Mouse (Mus musculus): ENCODE results near the gene Zmym2.
"Not testable (repeated sequence)": the region's sequence is repeated elsewhere in the genome, so short reads cannot be mapped to it uniquely, and the experiment has no call there.

Gene Zmym2

DNA sequence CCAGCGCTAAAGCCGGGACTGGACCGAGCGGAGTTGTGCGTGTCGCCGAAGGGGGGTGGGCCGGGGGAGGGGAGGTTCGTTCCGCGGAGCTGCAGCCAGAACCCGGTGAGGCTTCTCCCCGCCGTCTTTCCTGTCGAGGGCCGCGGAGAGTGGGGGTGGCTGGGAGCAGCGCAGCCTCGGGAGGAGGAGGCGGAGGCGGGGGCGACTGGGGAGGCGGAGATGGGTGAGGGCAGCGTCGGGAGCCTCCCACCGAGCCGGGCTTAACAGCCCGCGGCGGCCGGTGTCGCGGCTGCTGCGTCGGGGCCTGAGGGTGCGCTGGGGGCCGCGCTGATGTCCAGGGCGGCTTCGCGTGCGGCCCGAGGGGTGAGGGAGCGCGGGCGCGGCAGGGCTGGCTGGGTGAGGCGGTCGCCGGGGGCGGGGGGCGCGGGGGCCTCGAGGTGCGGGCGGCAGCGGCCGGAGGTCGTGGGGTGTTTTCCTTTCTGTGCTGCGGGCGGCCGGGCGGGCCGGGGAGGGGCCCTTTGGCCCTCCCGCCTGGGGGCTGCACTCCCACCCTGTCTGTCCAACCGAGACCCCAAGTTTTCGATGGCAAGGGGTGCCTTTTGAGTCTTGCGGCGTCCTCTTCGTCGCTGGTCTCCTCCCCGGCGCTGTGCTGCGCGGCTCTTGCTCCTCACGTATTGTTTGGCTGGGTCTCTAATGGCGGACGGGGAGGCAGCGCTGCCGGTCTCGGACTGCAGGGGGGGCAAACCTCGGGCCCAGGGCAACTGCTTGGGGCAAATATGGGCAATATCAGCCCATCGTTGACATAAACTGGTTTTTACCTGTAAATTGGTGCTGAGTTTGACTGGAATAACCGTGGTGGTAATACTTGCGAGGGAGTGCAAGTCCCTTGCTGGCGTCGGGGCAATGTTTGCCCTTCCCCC is at the start of gene Zmym2:
Gene Zmym2 (plus strand): TSS at position 60 of the 920 bp plus-strand sequence.
- peak; percentile 73 for DNase-seq (ENCODE audit: low spot score)

- DNase-seq (ENCODE audit: low spot score): no peak
Observed at GRCm38 (mm10) chr14:56844033-56844432, 42.4 kb upstream of the Zmym2 start.

DNA sequence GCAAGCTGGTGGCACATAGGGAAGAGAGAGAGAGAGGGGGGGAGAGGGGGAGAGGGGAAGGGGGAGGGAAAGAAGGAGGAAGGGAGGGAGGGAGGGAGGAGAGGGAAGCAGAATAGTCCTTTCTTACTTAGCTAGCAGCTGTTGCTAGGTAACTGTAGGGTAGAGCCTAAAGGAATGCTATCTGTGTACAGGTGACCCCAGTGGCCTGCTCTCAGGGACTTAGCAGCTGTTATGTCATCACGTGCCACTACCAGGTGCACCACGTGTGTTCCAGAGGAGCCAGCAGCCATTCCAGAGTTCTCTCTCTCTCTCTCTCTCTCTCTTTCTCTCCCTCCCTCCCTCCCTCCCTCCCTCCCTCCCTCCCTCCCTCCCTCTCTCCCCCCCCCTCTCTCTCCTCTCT is 41.9 kb upstream of the Zmym2 start:
- DNase-seq (ENCODE audit: low spot score): no peak

DNA sequence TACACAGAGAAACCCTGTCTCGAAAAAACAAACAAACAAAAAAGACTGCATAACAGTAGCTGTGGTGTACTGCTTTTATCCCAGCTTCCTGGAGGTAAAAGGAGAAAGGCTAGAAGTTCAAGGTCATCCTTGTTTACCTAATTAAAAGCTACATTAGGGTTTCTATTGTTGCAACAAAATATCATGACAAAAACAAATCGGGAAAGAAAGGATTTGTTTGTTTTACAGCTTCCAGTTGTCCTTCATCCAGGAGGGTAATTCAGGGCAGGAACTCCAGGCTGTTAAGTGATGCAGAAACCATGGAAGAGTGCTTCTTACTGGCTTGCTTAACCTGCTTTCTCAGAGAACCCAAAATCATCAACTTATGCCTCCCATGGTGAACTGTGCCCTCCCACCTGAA is 38.1 kb upstream of the Zmym2 start:
- DNase-seq (ENCODE audit: low spot score): no peak

DNA sequence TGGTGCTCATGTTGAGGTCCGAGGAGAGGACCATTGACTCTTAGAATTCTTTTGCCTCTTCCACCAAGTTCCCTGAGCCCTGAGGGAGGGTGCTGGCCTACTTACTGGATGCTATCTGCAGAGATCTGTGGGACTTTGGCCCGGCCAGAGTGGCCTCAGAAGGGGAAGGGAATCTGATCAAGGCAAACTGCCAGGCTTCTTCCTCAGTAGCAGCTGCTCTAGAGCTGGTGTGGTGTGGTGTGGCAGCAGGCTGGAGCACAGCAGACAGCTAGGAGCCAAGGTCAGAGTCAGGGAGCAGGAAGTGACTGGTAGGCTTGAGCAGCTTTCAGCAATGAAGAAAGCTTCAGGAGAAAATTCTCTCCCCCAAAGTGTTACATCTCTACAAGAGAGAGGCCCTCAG is 36.8 kb upstream of the Zmym2 start:
- DNase-seq (ENCODE audit: low spot score): no peak

DNA sequence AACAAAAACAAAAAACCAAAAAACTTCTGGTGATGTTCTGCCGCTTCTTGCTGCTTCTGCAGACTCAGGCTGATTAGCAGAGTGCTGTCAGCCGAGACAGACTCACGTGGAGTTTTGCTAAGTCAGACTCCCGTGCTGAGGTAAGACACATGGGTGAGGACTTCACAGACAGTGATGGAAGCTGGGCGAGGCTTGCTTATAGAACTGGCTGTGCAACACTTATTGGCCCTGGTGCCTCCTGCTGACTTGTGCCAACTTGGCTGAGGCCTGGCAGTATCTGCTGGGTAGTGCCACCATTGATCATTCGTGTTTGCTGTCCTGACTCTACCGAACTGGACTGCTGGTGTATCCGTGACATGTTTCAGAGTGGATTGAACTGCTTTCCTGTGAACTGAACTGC is 22.4 kb upstream of the Zmym2 start:
- DNase-seq (ENCODE audit: low spot score): no peak

DNA sequence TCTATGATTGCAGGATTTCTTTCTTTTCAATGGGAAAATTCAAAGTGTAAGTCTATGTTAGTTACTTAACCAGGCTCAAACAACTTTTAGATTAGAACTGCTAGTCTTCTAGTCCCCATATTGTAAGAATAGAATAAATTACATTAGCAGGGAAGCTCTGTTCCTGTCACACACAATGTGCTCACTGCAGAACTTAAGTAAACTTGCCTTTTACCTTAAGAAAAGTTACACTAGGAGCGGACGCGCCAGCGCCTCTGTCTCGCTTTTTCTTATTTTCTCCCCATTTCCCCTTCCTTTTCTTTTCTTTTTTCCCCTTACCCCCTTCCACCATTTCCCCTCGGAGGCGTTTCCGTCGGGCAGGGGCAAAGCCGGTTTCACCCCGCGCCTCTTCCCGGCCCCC is 21.8 kb upstream of the Zmym2 start:
- no peak for DNase-seq (ENCODE audit: low spot score)

- DNase-seq (ENCODE audit: low spot score): not testable (repeated sequence)
Observed at GRCm38 (mm10) chr14:56865112-56865511, 21.3 kb upstream of the Zmym2 start.

- no peak for DNase-seq (ENCODE audit: low spot score)
Observed at GRCm38 (mm10) chr14:56873525-56873924, 12.9 kb upstream of the Zmym2 start.

DNA sequence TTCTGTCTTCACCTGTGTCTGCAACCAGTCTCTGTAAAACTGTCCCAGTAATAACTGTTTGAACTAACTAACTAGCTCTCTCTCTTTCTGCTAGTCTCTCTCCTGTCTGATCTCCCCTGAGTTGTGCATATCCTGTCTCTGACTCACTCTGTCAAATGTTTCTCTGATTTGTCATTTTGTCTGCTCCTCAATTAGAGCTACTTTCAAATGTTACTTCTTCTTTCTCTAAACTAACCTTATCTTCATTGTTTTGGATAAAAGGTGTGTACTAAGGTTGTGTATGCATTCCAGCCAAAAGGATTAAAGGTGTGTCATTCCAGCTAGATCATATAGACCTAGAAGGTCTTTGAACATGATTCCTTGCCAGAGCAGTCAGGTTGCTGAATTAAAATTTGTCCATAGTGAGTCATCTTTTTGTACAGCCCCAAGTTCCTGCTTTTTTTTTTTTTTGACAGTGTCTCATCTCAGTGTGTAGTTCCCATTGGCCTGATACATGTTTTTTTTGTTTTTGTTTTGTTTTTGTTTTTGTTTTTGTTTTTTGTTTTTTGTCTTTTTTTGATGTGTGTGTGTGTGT is 10.8 kb upstream of the Zmym2 start:
- DNase-seq (ENCODE audit: low spot score): no peak

GRCm38 (mm10) chr14:56881271-56881670 is 5.2 kb upstream of the Zmym2 start:
- no peak for DNase-seq (ENCODE audit: low spot score)

GRCm38 (mm10) chr14:56883431-56883830 is 3.0 kb upstream of the Zmym2 start:
- no peak for DNase-seq (ENCODE audit: low spot score)

DNA sequence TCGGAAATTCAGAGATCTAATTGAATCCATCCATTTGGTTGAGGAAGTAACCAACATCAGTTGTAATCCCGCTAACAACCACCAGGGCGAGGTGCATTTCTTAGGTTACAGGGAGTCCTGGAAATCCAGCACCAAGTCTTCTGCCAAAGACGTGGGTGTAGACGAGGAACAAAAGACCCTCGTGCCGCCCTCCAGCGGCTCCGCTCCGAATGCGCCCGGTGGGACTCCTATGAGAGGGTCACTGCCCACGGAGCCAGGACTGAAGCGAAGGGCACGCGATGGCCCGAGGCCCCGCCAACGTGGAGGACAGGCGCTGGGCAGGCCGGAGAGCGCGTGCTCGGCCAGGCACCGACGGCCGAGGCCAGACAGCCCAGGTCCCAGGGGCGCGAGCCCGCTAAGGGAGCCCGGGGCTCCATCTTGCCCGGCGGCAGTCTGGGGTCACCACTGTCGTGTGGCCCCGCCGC is 1.1 kb upstream of the Zmym2 start:
- peak; percentile 78 for DNase-seq (ENCODE audit: low spot score)

DNA sequence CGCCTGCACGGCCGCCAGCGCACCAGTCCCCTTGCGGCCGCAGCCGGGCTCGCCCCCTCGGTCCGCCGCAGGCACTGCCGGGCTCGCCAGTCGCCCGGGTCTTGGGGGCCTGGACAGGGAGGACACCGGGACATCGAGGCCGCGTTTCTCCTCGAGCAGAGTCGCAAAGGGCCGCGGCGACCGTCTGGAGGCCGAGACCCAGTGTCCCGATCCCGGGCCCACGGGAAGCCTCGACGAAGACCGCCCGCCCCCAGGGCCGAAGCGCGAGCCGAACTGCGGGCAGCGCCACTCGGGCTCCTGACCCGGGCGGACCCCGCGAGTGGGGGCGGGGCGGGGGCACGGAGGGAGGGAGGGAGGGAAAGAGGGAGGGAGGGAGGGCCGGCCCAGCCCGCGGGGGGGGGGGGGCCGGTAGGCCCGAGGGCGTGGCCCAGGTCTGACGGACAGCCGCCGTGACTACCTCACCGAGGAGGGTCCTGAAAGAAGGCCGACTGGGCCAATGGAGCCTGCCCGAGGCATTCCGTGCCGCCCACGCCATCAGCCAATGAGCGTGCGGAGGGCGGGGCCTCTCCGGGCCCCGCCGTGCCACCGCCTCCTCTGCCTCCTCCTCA is 363 bp upstream of the Zmym2 start:
- DNase-seq (ENCODE audit: low spot score): peak; percentile 74

GRCm38 (mm10) chr14:56887514-56887880 is 1.0 kb downstream of the Zmym2 start:
- DNase-seq (ENCODE audit: low spot score): no peak

DNA sequence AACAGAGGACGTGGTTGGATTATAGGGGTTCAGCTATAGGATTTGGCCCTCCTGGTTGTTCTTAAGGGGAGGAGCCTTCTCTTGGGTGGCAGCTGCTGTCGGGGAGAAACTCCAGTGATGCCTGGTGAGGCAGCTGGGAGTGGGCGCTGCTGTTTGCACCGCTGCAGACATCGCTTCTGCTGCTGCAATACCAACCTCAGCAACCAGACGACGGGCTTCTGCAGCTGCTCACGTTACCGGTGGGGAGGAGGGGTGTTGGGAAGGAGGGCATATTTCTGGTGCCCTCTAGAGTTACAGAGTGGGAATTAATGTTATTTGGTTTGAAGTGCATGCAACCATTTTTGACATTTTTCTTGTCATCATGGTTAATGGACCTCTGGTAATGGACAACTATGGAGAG is 1.4 kb downstream of the Zmym2 start:
- peak; percentile 53 for DNase-seq (ENCODE audit: low spot score)

DNA sequence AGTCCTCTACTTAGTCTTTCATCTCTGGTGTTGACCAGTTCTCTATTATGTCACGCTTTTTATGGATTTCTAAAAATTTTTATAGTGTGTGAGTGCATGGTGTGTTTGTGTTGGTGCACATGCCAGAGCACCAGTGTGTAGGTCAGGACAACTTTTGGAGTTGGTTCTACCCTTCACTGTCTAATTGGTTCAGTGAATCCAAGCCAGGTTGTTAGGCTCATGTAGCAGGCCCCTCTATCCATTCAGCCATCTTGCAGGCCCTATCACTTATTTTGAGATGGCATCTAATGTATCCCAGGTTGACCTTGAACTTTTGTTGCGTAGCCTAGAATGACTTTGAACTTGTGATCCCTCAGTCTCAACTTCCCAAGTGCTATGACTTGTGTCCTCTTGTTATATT is 2.0 kb downstream of the Zmym2 start:
- no peak for DNase-seq (ENCODE audit: low spot score)

GRCm38 (mm10) chr14:56894417-56894816 is 8.0 kb downstream of the Zmym2 start:
- no peak for DNase-seq (ENCODE audit: low spot score)

DNA sequence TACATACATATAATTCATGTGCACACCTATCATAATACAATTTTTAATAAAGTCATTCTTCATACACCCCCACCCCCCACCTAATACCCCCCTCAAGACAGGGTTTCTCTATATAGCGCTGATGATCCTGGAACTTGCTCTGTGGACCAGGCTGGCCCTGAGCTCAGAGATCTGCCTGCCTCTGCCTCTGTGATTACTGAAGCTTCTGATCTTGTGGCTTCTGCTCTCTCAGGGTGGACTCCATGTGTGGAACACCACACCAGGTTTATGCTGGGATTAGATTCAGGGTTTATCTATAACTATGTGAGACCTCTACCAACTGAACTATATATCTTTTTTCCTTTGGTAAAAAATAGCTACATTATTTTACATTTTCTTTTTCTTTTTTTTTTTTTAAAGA is 10.1 kb downstream of the Zmym2 start:
- DNase-seq (ENCODE audit: low spot score): no peak

- DNase-seq (ENCODE audit: low spot score): no peak
Observed at GRCm38 (mm10) chr14:56897475-56897874, 11.0 kb downstream of the Zmym2 start.

- no peak for DNase-seq (ENCODE audit: low spot score)
Observed at GRCm38 (mm10) chr14:56899656-56900055, 13.2 kb downstream of the Zmym2 start.

DNA sequence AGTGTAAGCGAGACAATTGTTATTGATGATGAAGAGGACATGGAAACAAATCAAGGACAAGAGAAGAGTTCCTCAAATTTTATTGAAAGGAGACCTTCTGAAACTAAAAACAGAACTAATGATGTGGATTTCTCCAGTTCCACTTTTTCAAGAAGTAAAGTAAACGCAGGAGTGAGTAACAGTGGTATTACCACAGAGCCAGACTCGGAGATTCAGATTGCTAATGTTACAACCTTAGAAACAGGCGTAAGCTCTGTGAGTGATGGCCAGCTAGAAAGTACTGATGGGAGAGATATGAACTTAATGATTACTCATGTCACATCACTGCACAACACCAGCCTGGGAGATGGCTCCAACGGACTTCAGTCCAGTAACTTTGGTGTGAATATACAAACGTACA is 16.6 kb downstream of the Zmym2 start:
- DNase-seq (ENCODE audit: low spot score): no peak

- DNase-seq (ENCODE audit: low spot score): no peak
Observed at GRCm38 (mm10) chr14:56905696-56906095, 19.2 kb downstream of the Zmym2 start.

Data from spleen, adult 12 weeks (tissue).